Mouse (Mus musculus) limb, embryonic 12.5 days (tissue): ENCODE data around the gene Slc19a2. TPM values are rescaled to one million over a fixed set of nuclear protein-coding genes. Genes with fewer than 3 reads are reported as not detected.
"Not testable (repeated sequence)": the region's sequence is repeated elsewhere in the genome, so short reads cannot be mapped to it uniquely, and the experiment has no call there.

Experiments used
- ATAC-seq: fragments of 200-750 bp; cut with Nextera tagmentation; 2 replicates; pipeline ENCODE4 v1.8.0; 2017; ENCODE audit warnings: low read depth, moderate TSS enrichment; ENCODE audit not compliant: insufficient number of reproducible peaks, insufficient read depth, low FRiP score, low TSS enrichment
- H3K27ac ChIP-seq: fragments of 300-500 bp; sonication (generic); 2 replicates; pipeline ENCODE4 v1.5.1; 2016; ENCODE audit warnings: mild to moderate bottlenecking, moderate library complexity
- H3K27me3 ChIP-seq: fragments of 300-500 bp; sonication (generic); 2 replicates; pipeline ENCODE4 v1.6.1; 2016; ENCODE audit warnings: mild to moderate bottlenecking, moderate library complexity
- H3K36me3 ChIP-seq: fragments of 300-500 bp; sonication (generic); 2 replicates; pipeline ENCODE4 v1.6.1; 2016; ENCODE audit warnings: mild to moderate bottlenecking, moderate library complexity
- H3K4me1 ChIP-seq: fragments of 300-500 bp; sonication (generic); replicated peaks from 2 replicates; pipeline ENCODE4 v1.6.1; 2016
- H3K4me2 ChIP-seq: fragments of 300-500 bp; sonication (generic); 2 replicates; pipeline ENCODE4 v1.6.1; 2016; ENCODE audit warnings: mild to moderate bottlenecking, moderate library complexity
- H3K4me3 ChIP-seq: fragments of 300-500 bp; sonication (generic); replicated peaks from 2 replicates; pipeline ENCODE4 v1.5.1; 2016; ENCODE audit warnings: mild to moderate bottlenecking
- H3K9ac ChIP-seq: fragments of 300-500 bp; sonication (generic); replicated peaks from 2 replicates; pipeline ENCODE4 v1.6.1; 2016; ENCODE audit warnings: mild to moderate bottlenecking, moderate library complexity
- H3K9me3 ChIP-seq: fragments of 300-500 bp; sonication (generic); 2 replicates; pipeline ENCODE4 v1.6.1; 2016; ENCODE audit warnings: mild to moderate bottlenecking, moderate library complexity
- WGBS: fragments of 180-500 bp; shearing (Covaris S2); methylation state at CpG from one replicate; pipeline ENCODE4 v1.1.7; 2016; 5-methylcytosine and 5-hydroxymethylcytosine counted together
- polyA plus RNA-seq: library from polyadenylated mRNA; unstranded; fragments of >200 nt; fragmentation: Nextera tagmentation; extraction: Ambion mirVana; gene quantifications from 2 replicates; pipeline ENCODE4 v1.2.1, GENCODE M21; 2016

The Slc19a2 gene
- polyA plus RNA-seq, 1 experiment from 2014 or later: 9.7 TPM

GRCm38 (mm10) chr1:164231937-164232570 lies 16.8 kb upstream of the Slc19a2 start:
- H3K4me2 ChIP-seq, H3K27ac ChIP-seq, H3K36me3 ChIP-seq, H3K27me3 ChIP-seq, H3K9me3 ChIP-seq, H3K4me3 ChIP-seq, ATAC-seq, H3K4me1 ChIP-seq, H3K9ac ChIP-seq: not testable (repeated sequence)
- WGBS: 81% methylated on average over 3 of the region's 4 CpGs

- WGBS: 80% methylated on average over 1 of the region's 1 CpGs
- Histone ChIP-seq H3K27me3 (no peaks in the 10 kb centered on the region), H3K36me3 (no peaks in the 10 kb centered on the region), H3K9ac (no peak overlapping the region), H3K27ac (no peak overlapping the region), H3K4me1 (no peaks in the 10 kb centered on the region), H3K9me3 (no peaks in the 10 kb centered on the region), H3K4me3 (no peak overlapping the region), H3K4me2 (no peak overlapping the region)
- no peak for ATAC-seq
These were observed 15.4 kb upstream of the Slc19a2 start for GRCm38 (mm10) chr1:164233447-164233846.

GRCm38 (mm10) chr1:164235078-164235477 lies 13.8 kb upstream of the Slc19a2 start:
- Histone ChIP-seq H3K4me2 (no peak overlapping the region), H3K27ac (no peak overlapping the region), H3K4me1 (no peaks in the 10 kb centered on the region), H3K27me3 (no peaks in the 10 kb centered on the region), H3K4me3 (no peak overlapping the region), H3K36me3 (no peaks in the 10 kb centered on the region), H3K9me3 (no peaks in the 10 kb centered on the region), H3K9ac (no peak overlapping the region)
- WGBS: 55% methylated on average over 7 of the region's 7 CpGs
- ATAC-seq: no peak

GRCm38 (mm10) chr1:164236078-164236477 lies 12.8 kb upstream of the Slc19a2 start:
- H3K4me2 ChIP-seq: no peak overlapping the region
- H3K9ac ChIP-seq: no peak overlapping the region
- 72% methylated on average over 7 of the region's 7 CpGs for WGBS
- H3K27me3 ChIP-seq: no peaks in the 10 kb centered on the region
- H3K9me3 ChIP-seq: no peaks in the 10 kb centered on the region
- H3K4me1 ChIP-seq: no peaks in the 10 kb centered on the region
- no peak for ATAC-seq
- H3K27ac ChIP-seq: no peak overlapping the region
- H3K36me3 ChIP-seq: no peaks in the 10 kb centered on the region
- no peak overlapping the region for H3K4me3 ChIP-seq

GRCm38 (mm10) chr1:164241494-164241893 lies 7.4 kb upstream of the Slc19a2 start:
- Histone ChIP-seq H3K4me3 (no peak overlapping the region), H3K4me1 (no peaks in the 10 kb centered on the region), H3K36me3 (no peaks in the 10 kb centered on the region), H3K27me3 (no peaks in the 10 kb centered on the region), H3K9me3 (no peaks in the 10 kb centered on the region), H3K27ac (no peak overlapping the region), H3K4me2 (no peak overlapping the region), H3K9ac (no peak overlapping the region)
- WGBS: 82% methylated on average over 2 of the region's 2 CpGs
- no peak for ATAC-seq

GRCm38 (mm10) chr1:164242809-164243208 lies 6.0 kb upstream of the Slc19a2 start:
- peaks cover 2% of the 10 kb centered on the region for H3K4me1 ChIP-seq
- no peaks in the 10 kb centered on the region for H3K27me3 ChIP-seq
- H3K27ac ChIP-seq: no peak overlapping the region
- WGBS: 75% methylated on average over 8 of the region's 8 CpGs
- H3K4me3 ChIP-seq: no peak overlapping the region
- no peaks in the 10 kb centered on the region for H3K36me3 ChIP-seq
- no peaks in the 10 kb centered on the region for H3K9me3 ChIP-seq
- H3K4me2 ChIP-seq: no peak overlapping the region
- H3K9ac ChIP-seq: no peak overlapping the region
- ATAC-seq: no peak

GRCm38 (mm10) chr1:164247442-164247841 lies 1.4 kb upstream of the Slc19a2 start:
- Histone ChIP-seq H3K36me3 (no peaks in the 10 kb centered on the region), H3K4me3 (no peak overlapping the region), H3K4me1 (peaks cover 14% of the 10 kb centered on the region), H3K9ac (no peak overlapping the region), H3K27ac (no peak overlapping the region), H3K27me3 (0 out of 2 replicates have a peak, but pooled peaks cover 10% of the 10 kb centered on the region), H3K4me2 (peak overlapping the region; percentile 53), H3K9me3 (no peaks in the 10 kb centered on the region)
- ATAC-seq: no peak
- 40% methylated on average over 8 of the region's 8 CpGs for WGBS

- Histone ChIP-seq H3K9me3 (no peaks in the 10 kb centered on the region), H3K4me1 (peaks cover 14% of the 10 kb centered on the region), H3K4me2 (peak overlapping the region; percentile 53), H3K36me3 (no peaks in the 10 kb centered on the region), H3K27ac (no peak overlapping the region), H3K9ac (peak overlapping the region; percentile 44; the same call in 1 of the 2 replicates), H3K4me3 (peak overlapping the region; percentile 69), H3K27me3 (0 out of 2 replicates have a peak, but pooled peaks cover 10% of the 10 kb centered on the region)
- whole genome bisulfite sequencing: 12% methylated on average over 10 of the region's 10 CpGs
- ATAC-seq: no peak
These were observed 875 bp upstream of the Slc19a2 start for GRCm38 (mm10) chr1:164247971-164248370.

- Histone ChIP-seq H3K9ac (peak overlapping the region; percentile 66), H3K27me3 (0 out of 2 replicates have a peak, but pooled peaks cover 10% of the 10 kb centered on the region), H3K4me2 (peak overlapping the region; percentile 83), H3K4me1 (peaks cover 14% of the 10 kb centered on the region), H3K9me3 (no peaks in the 10 kb centered on the region), H3K27ac (peak overlapping the region; percentile 66; the same call in 1 of the 2 replicates), H3K4me3 (peak overlapping the region; percentile 69), H3K36me3 (no peaks in the 10 kb centered on the region)
- ATAC-seq: peak; percentile 9; the same call in 1 of the 2 replicates
- WGBS: under 1% methylated on average over 33 of the region's 33 CpGs
These were observed 476 bp downstream of the Slc19a2 start for GRCm38 (mm10) chr1:164249332-164249711.

GRCm38 (mm10) chr1:164250391-164251150 lies 1.7 kb downstream of the Slc19a2 start:
- WGBS: 53% methylated on average over 8 of the region's 8 CpGs
- H3K27ac ChIP-seq: no peak overlapping the region

GRCm38 (mm10) chr1:164251438-164251837 lies 2.6 kb downstream of the Slc19a2 start:
- Histone ChIP-seq H3K9ac (no peak overlapping the region), H3K27me3 (0 out of 2 replicates have a peak, but pooled peaks cover 10% of the 10 kb centered on the region), H3K4me1 (peaks cover 14% of the 10 kb centered on the region), H3K4me2 (no peak overlapping the region), H3K9me3 (no peaks in the 10 kb centered on the region), H3K27ac (no peak overlapping the region), H3K4me3 (no peak overlapping the region), H3K36me3 (no peaks in the 10 kb centered on the region)
- no peak for ATAC-seq
- 88% methylated on average over 1 of the region's 1 CpGs for WGBS

More at GRCm38 (mm10) chr1:164250391-164251150, 1.7 kb downstream of the Slc19a2 start:
- Histone ChIP-seq H3K4me3 (peak overlapping the region; percentile 69), H3K9me3 (no peaks in the 10 kb centered on the region), H3K4me1 (peaks cover 14% of the 10 kb centered on the region), H3K36me3 (no peaks in the 10 kb centered on the region), H3K9ac (no peak overlapping the region), H3K4me2 (peak overlapping the region; percentile 83), H3K27me3 (0 out of 2 replicates have a peak, but pooled peaks cover 10% of the 10 kb centered on the region)
- no peak for ATAC-seq
